Mouse (Mus musculus): ENCODE data around the gene Dpep2nb. TPM values are rescaled to one million over a fixed set of nuclear protein-coding genes. Genes with fewer than 3 reads are reported as not detected.

Gene Dpep2nb
- total RNA-seq, 4 experiments from 2014 or later = not detected

DNA sequence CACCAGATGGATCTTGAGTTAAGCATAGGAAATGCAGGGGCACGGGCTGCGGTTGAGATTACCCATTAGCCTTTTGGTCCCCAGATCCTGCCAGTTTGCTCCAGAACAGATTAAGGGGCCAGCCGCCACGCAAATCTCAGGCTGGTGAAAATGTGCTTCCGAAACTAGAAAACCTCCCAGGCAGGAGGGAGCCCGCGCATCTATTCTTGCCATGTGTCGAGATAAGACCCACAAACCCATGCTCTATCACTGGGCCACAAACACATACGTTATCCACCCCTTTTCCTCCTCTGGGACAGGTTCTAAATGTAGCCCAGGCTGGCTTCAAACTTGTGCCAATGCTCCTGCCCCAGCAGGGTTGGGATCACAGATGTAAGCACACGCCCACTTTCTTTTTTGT lies 44.2 kb downstream of the Dpep2nb start:
- no peak for DNase-seq (ENCODE audit: low spot score in 2 of 2)

DNA sequence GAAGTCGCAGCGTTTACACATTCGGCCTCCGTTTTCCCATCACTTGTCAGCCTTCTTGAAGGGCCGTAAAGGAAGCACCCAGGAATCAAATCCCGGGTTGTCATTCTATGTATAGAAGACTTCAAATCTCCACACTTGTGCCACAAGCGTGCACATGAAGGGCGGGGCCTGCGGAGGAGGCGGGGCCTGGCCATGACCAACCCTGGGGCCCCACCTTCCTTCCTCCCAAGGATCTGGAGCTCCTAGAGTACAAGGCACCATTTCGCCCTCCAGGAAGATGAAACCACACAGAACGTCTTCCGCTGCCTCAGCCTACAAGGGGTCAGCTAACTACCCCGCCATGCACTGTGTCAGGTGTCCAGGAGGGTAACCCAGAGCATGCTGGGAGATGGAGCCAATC lies 44.7 kb downstream of the Dpep2nb start:
- DNase-seq (ENCODE audit: low spot score in 2 of 2) = no peak

DNA sequence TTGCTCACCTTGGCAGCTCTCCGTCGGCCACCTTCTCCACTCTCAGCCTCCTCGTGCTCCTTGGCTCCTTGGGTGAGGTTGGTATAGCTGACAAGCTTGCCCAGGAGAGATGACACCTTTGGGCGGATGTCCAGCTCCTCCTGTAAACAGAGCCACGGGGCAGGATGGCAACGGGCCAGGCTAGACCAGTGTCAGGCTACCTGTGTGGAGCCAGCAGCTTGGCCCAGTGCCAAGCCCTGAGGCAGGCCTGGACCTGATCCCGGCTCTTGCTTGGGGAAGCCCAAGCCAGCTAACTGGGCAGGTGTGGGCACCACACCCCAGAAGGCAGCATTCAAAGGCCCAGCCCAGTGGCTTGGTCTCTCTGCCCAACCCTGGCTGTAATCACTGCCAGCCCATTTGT lies 46.4 kb downstream of the Dpep2nb start:
- peak; percentile 87 to 96 for DNase-seq (ENCODE audit: low spot score in 2 of 2)

DNA sequence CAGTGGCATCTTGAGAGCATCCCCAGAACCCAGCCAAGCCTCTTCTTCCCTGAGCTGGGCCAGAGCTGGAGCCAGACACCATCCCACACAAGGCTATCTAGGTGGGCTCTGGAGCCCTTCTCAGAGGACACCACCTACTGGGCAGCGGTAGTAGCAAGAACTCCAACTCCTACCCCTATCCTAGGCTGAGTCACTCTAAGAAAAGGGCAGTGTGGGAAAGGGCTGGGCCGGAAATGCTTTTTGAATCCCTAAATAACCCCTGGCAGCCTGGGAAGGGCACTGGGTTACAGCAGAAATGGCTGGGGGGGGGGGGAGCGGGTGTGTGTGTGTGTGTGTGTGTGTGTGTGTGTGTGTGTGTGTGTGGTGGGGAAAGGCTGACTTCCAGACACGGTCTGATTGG lies 48.0 kb downstream of the Dpep2nb start:
- peak in 1 of 2 experiments; percentile 41 for DNase-seq (ENCODE audit: low spot score in 2 of 2)

DNA sequence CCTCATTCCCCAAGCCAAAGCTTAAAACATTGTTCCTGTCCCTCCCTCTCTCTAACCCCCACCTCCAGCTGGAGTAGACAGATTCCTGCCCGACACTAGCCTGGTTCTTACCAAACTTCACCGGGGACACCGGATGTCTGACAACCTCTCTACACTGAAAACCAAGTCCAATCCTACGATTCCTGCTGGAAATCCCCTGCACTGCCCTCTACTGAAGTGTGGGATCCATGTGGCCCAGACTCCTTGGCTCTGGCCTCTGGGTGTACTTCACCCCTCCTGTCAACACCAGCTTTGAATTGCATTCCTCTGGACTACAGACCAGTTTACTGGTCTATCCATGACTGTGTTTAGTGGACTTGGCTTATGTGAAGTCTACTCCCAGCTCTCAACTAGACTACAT lies 49.2 kb downstream of the Dpep2nb start:
- DNase-seq (ENCODE audit: low spot score in 2 of 2) = no peak

DNA sequence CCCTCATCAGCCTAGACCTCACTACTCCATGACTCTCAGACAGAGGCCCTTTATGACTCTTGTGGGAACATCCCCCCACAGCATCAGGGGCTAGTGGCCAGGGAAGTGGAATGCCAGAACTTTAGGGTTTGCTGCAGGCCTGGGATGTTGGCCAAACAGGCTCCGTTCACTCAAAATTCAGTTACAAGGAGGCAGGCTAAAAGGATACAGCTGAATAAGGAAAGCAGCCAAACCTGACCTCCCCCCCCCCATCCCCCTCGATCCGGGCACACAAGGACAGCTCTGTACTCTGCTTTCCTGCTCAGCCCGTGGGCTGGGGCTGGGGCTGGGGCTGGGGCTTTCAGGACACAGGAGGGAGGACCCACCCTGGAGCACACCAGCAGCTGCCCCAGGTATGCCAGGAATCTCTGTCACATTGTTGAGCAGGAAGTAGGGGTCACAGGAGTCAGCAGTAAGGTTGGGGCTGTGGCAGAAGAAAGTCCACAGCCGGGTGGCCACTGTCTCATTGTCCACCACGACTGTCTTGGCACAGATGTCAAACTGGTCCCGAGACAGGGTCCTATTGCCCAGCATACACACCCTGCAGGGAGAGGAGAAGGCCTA lies 54.6 kb downstream of the Dpep2nb start:
- no peak for DNase-seq (ENCODE audit: low spot score in 2 of 2)

DNA sequence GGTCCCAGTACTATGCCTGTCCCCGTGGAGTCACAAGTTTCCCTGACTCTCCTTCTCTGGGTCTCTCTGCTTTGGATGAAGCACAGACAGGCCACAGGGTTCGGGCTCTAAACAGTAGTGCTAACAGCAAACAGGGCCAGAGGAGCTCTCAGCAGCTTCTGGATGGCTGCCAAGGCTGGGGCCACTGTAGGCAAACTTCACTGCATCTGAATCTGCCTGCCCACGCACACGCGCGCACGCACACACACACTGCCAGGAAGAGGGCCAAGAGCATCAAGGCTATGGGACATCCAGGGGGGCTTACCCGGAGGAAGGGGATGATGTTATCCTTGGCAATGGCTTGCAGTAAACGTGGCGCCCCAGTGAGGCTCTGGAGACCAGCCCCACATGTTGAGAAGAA lies 56.4 kb downstream of the Dpep2nb start:
- DNase-seq (ENCODE audit: low spot score in 2 of 2) = no peak

Small RNAs within 50 kb of the gene (microRNA-seq; reads per million reads assigned to microRNA genes)
- not detected for gene Mir7074

Other genes with a start within 250 kb of the Dpep2nb start
- gene Gfod2, start 247.3 kb downstream of the Dpep2nb start, total RNA-seq (2022) = 1 to 10 TPM; 7.0 to 9.1 (median 8.3) TPM
- gene Ranbp10, start 178.6 kb downstream of the Dpep2nb start, total RNA-seq (2022) = 10 to 100 TPM; 19.3 to 25.2 (median 23.0) TPM
- gene Tsnaxip1, start 178.2 kb downstream of the Dpep2nb start, total RNA-seq (2022) = not detected
- 1 to 10 TPM in 1 of 4 experiments, under 1 TPM in 3; 0.31 to 1.4 (median 0.72) TPM for gene Cenpt, start 152.7 kb downstream of the Dpep2nb start, total RNA-seq (2022)
- 10 to 100 TPM; 20.4 to 24.1 (median 22.0) TPM for gene Thap11, start 150.8 kb downstream of the Dpep2nb start, total RNA-seq (2022)
- 10 to 100 TPM; 21.4 to 44.7 (median 25.5) TPM for gene Nutf2, start 145.4 kb downstream of the Dpep2nb start, total RNA-seq (2022)
- gene Edc4, start 125.1 kb downstream of the Dpep2nb start, total RNA-seq (2022) = 10 to 100 TPM; 18.8 to 21.9 (median 20.0) TPM
- not detected for gene Nrn1l, start 112.4 kb downstream of the Dpep2nb start, total RNA-seq (2022)
- gene Pskh1, start 105.5 kb downstream of the Dpep2nb start, total RNA-seq (2022) = 10 to 100 TPM; 10.9 to 14.7 (median 12.8) TPM
- gene Ctrl, start 72.1 kb downstream of the Dpep2nb start, total RNA-seq (2022) = not detected
- gene Psmb10, start 67.5 kb downstream of the Dpep2nb start, total RNA-seq (2022) = 10 to 100 TPM; 15.3 to 22.6 (median 19.7) TPM
- gene Lcat, start 62.6 kb downstream of the Dpep2nb start, total RNA-seq (2022) = under 1 TPM in 2 of 4 experiments, not detected in 2; 0.24 to 0.78 TPM
- 10 to 100 TPM; 11.8 to 12.7 (median 12.0) TPM for gene Slc12a4, start 39.9 kb downstream of the Dpep2nb start, total RNA-seq (2022)
- not detected for gene Dpep3, start 26.5 kb downstream of the Dpep2nb start, total RNA-seq (2022)
- 10 to 100 TPM; 10.3 to 12.7 (median 10.8) TPM for gene Dus2, start 14.6 kb downstream of the Dpep2nb start, total RNA-seq (2022)
- 10 to 100 TPM; 11.2 to 13.1 (median 11.7) TPM for gene Ddx28, start 5.9 kb upstream of the Dpep2nb start, total RNA-seq (2022)
- gene Nfatc3, start 52.9 kb upstream of the Dpep2nb start, total RNA-seq (2022) = 10 to 100 TPM; 23.6 to 30.5 (median 25.5) TPM
- gene Esrp2, start 131.0 kb upstream of the Dpep2nb start, total RNA-seq (2022) = not detected
- 1 to 10 TPM; 3.3 to 5.6 (median 4.0) TPM for gene Pla2g15, start 144.4 kb upstream of the Dpep2nb start, total RNA-seq (2022)
- 10 to 100 TPM in 2 of 4 experiments, 1 to 10 TPM in 2; 7.2 to 11.4 (median 9.3) TPM for gene Slc7a6, start 162.9 kb upstream of the Dpep2nb start, total RNA-seq (2022)
- 1 to 10 TPM; 7.1 to 9.8 (median 8.1) TPM for gene Slc7a6os, start 205.0 kb upstream of the Dpep2nb start, total RNA-seq (2022)
- 10 to 100 TPM; 31.1 to 36.8 (median 34.2) TPM for gene Prmt7, start 205.0 kb upstream of the Dpep2nb start, total RNA-seq (2022)

Data from gastrocnemius, adult 8-10 months (tissue).